Mouse (Mus musculus) ovary, adult 18-20 months (tissue): Measurements from ENCODE around the gene Actc1.

Experiments used
- DNase-seq: peaks from one replicate; pipeline ENCODE4 v3.0.0; 2022; ENCODE audit warnings: low spot score, mixed read lengths

The Actc1 gene

DNA sequence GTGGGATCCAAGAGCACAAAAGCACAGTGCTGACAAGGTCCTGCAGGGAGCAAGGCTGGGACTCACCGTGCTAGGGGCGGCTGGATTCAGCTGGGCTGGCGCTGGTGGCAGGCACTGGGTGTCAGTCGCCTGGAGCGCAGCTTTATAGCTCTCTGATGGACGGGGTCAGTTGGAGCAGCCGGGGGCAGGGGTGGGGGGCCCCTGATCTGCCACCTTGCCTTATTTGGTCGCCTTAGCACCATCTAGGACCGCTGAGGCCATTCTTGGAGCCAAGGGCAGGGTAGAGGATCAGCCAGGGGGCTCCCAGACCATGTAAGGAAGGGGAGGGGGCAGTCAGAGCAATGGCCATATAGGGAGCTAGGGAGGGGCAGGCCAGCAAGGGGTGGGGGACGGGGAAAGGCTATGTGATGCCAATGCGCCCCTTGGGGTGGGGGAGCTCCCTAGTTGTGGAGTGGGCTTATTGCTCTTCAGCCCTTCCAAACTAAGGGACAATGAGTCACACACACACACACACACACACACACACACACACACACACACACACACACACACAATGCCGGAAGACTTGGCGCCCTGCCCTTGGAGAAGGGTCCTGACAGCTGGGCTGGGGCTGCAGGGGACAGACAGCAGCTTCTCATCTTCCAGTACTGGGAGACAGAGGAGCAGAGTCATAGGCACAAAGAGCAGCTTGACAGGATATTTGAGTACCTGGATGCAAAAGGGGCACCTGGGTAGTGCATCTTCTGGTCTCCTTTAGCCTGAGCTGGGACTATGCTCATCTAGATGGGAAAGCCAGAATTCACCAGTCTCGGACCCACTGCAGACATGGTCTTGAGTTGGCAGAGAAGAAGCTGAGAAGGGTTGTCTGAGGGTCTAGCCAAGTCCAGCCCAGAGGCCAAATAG lies at the start of gene Actc1:
Gene Actc1 (minus strand): TSS at position 853 of the 903 bp plus-strand sequence.
- DNase-seq: no peak

DNA sequence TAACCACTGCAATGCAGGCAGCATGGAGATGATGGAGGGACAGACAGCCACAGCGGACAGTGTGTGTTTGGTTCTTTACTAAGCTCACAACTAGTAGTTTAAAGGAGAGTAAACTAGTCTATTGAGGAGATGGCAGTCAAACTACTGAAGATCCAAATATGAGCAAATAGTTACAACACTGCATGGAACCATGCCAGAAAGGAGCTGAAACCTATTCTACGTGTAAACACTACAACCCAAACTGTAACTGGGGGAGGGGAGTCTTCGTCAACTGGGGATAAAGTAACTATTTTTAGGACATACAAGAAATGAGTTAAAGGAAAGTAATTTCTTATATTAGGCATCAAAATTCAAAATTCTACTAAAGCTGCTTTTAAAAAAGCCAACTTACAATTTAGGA lies 49.1 kb upstream of the Actc1 start:
- no peak for DNase-seq

DNA sequence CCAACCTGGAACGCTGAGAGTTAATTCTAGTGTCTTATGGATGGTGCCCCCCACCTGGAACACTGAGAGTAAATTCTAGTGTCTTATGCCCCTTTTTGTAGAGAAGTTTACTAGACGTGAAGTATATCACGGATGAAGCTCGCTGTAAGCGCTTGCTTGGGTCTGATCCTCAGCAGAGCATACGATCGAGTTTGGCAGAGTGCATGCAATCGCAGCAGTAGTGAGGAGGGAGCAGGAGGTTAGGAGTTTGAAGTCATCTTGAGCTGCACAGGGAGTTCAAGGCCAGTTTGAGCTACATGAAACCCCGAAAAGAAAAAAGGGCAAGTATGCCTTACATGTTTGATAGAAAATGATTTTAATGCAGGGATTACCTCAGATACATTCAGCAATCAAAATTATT lies 47.5 kb upstream of the Actc1 start:
- no peak for DNase-seq

DNA sequence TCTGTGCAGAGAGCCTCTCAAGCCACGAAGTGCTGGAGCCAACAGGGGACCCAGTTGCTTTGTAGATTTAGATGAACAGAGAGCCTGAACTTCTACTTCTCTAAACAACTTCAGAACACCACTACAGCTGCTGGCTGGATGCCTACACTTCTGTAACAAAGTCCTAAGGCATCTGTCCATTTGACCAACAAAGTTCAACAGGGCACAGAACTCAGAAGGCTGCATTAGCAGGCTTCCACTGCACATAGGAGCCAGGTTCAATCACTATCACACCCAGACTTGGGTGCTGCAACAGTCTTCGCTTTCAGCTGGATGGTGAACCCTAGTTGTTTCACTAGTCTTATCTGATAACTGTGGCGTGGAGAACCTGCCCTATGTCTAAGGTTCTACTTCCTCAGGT lies 46.5 kb upstream of the Actc1 start:
- no peak for DNase-seq

DNA sequence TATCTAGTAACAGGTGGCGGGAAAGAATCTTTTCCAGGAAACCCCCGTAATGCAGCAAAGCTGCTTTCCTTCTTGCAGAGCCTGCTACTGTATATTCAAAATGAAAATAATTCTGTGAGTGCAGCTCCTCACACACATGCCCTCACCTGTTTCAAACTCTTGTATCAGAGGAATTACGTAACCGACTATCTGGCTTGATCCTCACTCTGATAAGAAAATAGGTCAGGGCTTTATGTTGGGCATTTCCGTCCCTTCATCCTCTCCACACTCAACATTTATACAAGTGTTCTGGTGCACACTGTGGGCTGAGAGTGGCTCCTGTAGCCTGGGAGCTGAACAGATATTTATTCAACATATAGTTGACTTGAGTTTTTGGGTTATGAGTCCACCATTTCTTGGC lies 45.8 kb upstream of the Actc1 start:
- DNase-seq: no peak

DNA sequence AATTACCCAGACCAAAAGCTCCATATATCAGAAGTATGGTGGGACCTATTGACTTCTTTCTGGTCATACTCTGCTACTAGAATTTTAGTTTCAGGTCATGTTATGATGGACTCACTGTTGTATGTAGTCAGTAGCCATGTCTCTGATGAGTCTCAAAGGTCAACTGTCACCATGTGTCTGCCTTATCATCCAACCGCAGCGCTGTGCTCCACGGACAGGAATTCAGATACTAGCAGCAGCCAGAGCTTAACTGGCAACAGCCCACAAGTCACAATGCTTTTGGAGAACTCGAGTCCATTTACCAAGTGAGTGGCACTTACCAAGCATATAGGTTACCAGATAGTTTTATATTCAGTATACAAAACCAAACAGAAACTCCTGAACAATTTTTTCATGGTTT lies 44.3 kb upstream of the Actc1 start:
- no peak for DNase-seq

DNA sequence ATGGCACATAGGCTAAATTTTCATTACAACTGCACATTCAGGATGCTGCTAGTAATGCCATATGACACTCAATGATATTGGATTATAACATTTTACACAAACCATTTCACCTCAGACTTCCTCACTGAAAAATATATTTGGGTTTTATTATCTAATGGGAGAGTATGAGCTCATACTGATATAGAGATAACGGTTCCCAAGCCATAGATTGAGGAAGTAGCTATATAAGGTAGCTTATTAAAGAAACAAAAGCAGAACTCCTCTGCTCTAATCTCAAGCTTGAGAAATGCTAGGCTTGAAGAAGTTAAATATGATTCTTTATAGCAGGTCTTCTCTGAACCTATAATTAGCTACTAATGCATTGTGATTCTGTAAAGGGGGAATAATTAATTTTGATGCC lies 43.2 kb upstream of the Actc1 start:
- DNase-seq: no peak

DNA sequence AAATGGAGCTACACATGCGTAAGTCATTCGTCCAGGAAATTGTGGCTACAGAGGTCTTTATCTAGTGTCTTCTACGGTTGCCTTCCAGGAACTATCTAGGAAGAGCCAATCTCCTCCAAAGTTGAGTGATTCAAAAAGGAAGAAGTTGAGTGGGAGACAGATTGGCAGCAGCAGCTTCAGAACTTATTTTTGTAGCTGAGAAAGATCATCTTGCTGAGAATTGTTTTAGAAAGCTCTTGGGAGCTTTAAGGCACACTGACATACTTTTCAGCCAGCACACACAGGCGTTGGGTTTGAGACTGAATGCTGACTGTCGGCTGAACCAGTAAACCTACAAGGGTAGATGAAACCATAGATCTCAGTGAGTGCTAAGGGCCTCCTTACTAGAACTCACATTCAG lies 42.0 kb upstream of the Actc1 start:
- DNase-seq: no peak

DNA sequence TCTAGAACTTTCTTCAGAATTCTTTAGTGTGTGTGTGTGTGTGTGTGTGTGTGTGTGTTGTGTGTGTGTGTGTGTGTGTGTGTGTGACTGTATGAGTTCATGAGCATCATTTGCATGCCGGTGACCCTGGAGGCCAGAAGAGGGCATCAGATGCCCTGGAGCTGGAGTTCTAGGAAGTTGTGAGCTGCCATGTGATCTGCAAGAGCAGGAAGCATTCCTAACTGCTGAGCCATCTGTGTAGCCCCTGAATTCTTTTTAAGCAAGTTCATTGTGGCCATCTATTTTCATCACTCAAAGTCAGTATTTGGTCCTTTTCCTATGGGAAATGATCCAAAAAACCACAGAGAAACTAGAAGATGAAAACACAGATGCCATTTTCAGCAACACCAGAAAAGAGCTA lies 41.3 kb upstream of the Actc1 start:
- DNase-seq: no peak

DNA sequence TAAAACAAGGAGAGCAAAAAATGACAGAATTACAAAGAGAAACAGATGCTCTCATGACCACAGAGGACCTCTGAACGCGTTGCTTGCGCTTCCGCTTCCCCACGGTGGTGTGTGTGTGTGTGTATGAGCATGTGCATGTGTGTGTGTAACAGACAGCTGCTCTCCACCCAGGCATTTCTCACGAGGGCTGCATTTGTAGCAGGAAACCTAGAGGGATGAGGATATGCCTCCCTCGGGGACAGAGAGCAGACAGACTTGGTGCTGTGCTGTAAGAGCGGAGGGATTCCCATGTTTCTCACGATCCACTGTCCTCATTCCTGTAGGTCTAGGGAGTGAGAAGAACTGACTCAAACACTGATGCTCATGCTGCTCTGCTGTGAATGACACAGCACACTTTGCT lies 40.2 kb upstream of the Actc1 start:
- DNase-seq: no peak

DNA sequence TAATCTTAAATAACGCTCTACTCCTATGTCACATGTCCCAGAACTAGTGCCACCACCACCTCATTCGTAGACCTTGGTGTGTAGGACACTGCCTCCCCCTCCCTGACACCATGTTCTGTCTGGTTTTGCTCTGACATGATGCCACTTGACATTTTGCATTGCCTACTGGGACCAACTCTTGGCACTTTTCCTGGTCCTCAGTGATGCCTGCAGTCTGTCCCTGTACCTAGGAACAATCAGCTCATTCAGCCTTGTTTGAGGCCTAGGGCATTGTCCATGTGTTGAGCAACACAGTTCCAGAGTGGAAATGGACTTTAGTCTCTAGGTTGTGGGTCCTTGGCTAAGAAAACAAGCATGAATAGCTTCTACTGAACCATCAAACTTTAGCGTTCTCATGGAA lies 36.5 kb upstream of the Actc1 start:
- DNase-seq: no peak

DNA sequence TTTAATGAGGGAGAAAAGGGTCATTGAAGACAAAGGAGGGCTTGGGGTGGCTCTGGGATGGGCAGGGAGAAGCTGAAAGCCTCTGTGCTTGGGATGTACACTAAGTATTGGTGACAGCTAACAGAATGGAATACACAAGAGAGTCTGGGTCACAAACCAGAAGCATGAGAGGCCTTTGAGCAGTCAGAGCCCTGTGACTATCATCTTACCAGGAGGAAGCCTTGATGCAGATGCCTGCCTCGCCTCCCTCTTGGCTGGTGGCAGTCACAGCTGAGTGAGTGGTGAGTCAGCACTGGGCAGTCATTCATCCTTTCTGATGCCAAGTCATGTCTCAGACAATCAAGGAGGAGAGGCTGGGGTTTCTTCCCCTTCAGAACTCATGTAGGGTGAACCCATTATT lies 33.9 kb upstream of the Actc1 start:
- DNase-seq: no peak

DNA sequence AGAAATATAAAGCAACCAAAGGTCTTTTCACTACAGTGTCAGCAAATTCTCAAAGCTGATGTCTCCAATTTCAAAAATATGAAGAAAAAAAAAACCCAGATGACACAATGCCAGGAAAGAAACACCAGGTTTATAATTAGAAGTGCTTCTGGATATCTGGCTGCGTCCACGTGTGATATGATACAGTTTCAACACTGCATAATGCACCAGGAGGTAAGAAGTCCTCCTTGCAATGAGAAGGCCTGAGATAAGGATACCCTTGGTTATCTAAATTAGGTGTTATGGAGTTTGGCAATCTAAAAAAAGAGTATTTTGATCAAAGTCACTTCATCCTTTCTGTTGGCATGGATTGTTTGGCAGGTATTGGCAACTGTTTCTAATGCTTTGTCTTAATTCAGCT lies 18.5 kb upstream of the Actc1 start:
- DNase-seq: no peak

DNA sequence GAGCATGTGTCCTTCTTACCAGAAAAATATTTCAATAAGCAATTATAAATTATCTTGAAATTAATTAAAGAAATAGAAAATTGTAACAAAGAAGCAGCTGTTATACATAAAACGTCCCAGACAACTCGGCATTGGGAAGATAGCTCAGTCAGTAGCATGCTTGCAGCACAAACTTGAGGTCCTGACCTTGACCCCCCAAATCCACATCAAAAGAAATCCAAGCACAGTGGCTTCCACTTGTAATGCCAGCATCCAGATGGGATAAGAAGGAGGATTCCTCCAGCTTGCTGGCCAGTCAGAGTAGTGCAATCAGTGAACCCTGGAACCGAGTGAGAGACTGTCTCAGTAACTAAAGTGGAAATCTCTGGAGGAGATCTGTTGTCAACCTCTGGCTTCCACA lies 12.9 kb upstream of the Actc1 start:
- peak; percentile 16 for DNase-seq

DNA sequence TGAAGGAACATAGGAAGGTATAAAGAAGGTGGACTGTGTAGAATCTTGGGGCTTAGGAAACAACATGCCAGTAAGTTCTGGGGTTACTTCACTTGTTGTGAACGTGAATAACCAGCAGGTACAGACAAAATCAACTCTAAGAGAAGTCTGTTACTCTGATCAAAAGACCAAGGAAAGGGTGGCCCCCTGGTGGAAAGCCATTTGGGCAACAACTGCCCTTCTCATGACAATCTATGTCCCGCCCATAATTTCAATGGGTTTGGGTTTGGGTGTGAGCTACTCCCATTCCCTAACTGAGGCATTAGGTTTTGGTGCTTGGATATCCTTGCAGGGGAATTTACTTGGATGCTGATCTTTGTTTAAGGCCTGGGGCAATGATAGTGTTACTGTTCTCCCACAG lies 10.7 kb upstream of the Actc1 start:
- no peak for DNase-seq

DNA sequence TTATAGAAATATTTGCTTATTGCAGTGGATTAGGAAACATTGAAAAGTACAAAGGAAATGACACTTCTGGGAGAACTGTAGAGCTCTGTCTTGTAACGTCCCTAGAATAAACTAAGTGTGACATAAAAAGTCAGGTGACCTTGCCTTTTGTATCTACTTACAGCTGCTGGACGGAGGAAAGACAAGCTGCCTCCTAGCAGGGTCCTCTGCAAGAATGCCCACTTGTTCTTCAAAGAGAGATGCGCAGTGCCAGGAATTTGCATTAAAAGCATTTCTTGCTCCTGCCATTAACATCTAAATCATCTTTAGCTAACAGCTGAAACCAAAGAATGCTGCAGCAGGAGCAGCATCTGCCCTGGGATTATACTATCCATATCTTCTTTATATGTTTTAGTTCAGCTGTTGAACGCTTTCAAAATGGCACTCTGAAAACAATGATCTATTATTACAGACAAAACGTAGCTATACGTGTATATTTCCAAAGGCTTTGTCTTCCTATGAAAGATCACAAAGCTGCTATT lies 6.8 kb upstream of the Actc1 start:
- no peak for DNase-seq

DNA sequence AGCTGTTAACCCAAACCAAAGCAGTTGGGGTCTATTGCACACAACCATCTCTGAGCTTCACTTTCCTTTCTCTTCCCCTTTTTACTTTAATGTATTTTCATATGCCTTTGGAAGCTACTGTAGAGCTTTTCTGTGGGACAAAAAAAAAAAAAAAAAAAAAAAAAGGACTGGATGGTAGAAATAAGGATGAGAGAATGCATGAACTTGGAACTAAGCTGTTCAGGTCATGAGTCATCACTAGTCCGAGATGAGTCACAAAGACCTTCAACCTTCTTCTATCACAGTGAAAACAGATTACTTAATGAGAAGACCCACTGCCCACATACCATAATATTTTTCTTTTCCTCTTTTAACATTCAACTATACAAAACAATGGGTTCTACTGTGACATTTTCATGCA lies 6.3 kb upstream of the Actc1 start:
- no peak for DNase-seq

DNA sequence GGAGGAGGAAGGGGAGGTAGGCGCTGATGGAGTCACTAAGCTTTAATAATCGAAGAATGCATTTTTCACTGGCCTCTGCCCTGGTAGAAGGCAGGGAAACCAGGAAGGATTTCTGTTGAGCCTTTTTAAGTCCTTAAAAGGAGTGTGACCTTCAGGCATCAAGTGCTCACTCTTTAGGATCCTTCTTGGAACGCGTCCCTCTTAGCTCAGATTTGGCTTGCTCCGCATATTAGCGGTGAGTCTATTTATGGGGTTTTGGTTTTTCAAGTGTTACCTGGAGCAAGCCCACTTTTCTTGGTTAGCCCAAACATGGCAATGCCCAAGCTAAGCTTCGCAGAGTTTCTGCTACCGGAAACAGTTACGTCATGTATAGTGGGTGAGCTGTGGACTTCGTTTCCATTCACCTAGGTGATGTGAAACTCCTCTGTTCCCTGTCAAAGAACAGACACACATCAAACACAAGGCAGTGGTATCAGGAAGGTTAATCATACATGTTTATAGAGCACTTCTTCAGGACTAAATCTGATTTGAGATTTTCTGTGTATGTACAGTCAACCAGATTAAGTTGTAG lies 5.0 kb upstream of the Actc1 start:
- DNase-seq: peak; percentile 7

DNA sequence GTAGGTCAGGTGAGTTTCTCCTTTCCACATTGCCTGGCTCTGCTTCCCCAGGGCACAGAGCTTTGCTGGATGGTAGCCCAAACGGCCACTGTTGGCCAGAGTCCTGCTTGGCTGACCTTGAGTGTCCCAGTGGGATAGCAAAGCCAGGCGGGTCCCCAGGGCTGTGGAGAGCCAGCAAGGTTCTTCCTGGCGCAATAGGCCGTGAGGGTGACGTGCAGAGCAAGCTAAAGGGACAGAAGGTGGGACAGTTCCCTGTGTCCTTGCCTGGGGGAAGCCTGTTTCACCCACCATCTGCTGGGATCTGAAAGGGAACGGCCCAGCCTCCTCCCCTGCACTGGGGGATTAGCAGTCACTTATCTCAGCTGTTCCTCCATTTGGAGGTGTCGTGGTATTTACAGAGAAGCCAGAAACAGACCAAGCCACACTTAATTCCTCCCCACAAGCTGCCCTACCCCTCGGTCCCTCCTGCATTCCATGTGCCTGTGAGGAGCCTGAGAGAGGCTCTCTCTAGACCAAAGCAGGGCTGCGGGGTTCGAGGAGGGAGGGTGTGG lies 4.0 kb upstream of the Actc1 start:
- DNase-seq: peak; percentile 68

DNA sequence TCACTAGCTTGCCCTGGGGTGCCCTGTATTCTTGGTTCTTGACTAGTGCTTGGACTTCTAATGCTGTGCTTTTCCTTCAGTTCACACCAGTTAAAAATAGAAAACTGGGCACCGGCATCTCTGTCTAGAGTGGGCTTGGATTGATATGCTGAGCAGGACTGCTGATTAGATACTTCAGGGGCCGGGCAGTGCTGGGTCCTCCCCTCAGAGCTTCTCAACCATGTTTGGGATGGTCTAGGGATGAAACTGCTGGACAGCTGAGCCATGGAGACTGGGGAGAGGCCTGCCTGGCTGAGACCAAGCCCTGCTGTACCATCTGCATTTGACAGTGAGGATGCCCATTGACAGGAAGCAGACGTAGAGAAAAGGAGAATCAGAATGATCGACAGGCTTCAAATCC lies 781 bp upstream of the Actc1 start:
- no peak for DNase-seq

DNA sequence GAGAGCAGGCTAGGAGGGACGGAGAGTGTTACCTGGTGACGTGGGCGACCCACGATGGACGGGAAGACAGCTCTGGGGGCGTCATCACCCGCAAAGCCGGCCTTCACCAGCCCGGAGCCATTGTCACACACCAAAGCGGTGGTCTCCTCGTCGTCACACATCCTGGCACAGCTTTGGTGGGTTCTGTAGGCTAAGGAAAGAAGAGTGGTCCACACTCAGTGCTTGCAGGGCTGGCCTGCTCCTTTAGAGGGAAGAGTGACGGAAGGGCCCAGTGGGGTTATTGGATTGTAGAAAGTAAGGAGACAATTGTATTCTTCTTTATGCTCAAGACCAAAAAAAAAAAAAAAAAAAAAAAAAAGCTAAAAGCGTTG lies 1.5 kb downstream of the Actc1 start:
- no peak for DNase-seq

DNA sequence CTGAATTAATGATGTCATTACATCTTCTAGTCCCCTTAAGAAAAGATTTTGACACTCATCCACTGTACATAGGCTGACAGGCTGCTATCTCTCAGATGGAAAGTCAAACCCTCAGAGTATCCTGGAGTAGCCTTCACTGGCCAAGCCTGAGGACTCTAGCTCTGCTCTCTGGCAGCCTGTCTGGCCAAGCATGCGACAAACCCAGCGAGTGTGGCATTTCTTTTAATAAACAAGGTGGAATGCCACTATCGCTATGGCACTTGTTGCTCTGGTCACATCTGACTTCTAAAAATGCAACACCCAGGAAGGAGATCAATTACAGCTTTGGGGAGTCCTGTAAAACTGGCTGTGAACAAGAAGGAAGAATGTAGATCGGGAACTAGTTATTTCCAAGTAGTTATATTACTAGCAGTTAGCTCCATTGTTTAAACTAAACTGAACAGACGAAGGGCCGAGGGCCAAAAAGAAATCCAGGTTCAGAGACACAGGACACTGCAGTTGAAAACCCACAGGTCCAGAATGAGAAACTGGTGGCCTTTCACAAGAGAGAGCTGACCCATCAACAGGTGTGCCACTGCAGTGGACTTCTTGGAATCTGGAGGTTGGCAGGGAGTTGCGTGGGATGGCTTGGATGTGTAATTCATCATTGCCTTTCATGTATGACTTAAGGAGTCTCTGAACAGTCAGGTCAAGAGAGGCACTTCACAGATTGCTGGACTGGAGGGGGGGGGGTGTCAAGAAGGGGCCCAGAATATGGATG lies 2.1 kb downstream of the Actc1 start:
- no peak for DNase-seq

DNA sequence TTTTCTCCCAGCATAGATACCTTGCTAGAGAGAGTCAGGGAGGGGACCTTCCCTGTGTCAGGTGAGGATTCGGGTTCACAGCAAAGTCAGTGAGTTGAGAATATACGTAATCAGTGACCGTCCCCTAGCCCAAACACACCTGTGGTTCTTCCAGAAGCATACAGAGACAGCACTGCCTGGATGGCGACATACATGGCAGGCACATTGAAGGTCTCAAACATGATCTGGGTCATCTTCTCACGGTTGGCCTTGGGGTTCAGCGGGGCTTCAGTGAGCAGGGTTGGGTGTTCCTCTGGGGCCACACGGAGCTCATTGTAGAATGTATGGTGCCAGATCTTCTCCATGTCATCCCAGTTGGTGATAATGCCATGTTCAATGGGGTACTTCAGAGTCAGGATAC lies 3.2 kb downstream of the Actc1 start:
- DNase-seq: no peak
